Mouse (Mus musculus): Measurements from ENCODE around the gene Ano8.
A peak's percentile ranks its signal among the peaks of the same experiment; 100 is the strongest.
"Not testable (repeated sequence)": the region's sequence is repeated elsewhere in the genome, so short reads cannot be mapped to it uniquely, and the experiment has no call there.

The Ano8 gene

DNA sequence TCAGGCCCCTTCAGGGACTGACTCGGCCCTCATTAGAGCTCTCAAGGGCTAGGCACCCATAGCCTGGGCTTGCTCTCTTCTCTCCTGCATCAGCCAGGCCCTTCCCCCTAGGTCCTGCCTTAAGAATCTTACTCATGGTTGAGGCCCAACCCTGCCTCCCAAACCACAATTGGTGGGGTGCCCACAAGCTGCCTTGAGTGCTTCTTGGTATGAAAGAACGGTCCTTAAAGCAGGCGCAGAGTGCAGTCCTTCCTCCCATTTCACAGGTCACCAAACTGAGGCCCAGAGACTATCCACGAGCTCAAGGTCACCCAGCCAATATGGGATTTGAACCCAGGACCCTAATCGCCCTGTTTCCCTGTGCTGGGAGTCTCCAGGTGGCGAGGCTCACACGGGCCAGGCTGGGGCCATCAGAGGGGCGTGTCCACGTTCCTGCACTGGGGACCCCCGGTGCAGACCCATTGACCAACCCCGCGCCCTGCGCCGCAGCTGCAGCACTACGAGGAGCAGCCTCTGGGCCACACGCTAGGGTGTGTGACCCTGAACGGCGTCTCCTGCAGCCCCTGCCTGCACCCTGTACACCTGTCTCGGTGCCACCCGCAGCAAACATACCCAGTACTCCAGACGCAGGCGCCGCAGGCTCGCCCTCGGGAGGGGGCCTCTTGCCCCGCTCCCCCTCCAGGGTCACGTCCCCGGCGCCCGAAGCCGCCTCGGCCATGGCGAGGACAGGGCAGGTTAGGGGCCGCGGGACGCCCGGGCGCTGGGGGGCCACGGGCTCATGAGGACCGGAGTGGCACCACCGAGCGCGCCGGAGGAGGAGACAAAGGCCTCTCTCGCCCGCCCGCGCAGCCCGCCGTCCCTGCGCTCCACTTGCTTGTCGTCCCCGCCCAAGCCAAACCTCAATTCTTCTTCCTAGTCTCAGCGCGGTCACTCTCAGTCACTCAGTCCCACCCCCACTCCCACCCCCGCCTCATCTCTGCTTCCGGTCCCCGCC lies at the start of gene Ano8:
Gene Ano8 (minus strand): TSS at position 822 of the 994 bp plus-strand sequence.
- peak; percentile 87 for DNase-seq (ENCODE audit: extremely low spot score)

DNA sequence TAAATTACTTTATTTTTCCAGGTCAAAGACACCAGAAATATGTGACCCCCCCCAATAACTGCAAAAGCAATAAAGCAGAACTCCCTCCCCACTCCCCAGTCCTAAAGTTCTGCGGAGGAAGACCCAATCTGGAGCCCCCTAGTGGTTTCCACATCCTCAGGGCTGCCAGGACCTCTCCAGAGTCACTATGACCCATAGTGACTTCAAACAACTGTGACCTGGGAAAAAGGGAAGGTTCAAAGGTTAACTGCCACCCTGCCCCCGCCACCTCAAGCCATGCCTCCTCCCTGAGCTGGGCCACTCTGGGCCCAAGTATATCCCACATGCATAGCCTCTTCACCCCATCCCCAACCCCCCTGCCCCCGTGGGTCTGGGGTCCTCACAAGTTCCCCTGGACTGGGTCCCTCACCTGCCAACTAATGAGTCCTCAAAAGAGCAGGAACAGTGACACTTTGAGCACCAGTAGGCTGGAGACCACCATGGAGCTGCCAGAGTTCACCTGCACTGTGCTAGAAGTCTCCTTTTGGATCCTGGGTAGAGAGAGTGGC lies 48.6 kb upstream of the Ano8 start:
- no peak for DNase-seq (ENCODE audit: extremely low spot score)

DNA sequence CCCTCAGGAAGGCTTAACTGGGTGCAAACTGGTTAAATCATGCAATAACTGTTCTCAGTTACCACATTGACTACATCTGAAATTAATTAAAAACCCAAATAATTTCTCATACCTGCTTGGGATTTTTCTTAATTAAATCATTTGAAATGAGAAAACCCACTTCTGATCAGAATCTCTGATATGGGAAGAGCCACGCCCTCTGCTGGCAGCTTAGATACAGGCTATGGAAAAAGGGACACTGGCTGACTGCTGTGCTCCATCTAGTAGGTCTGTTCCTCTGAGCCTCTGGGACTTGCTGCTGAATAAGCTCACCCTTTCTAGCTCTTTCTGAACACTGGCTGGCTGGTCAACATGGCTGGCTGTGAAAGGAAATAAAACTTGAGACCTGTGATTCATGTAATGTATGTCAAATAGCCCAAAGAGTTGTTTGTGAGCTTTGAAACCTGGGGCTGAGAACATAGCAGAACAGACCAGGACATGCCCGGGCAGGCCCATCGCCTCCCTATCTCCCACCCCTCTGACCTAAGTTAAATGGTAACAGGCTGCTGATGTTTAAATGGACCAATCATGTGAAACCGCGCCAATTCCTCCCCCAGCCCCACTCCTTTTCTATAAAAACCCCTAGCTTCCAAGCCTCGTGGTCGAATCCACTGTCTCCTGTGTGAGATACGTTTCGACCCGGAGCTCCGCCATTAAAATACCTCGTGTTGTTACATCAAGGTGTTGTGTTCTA lies 45.1 kb upstream of the Ano8 start:
- DNase-seq (ENCODE audit: extremely low spot score): not testable (repeated sequence)

DNA sequence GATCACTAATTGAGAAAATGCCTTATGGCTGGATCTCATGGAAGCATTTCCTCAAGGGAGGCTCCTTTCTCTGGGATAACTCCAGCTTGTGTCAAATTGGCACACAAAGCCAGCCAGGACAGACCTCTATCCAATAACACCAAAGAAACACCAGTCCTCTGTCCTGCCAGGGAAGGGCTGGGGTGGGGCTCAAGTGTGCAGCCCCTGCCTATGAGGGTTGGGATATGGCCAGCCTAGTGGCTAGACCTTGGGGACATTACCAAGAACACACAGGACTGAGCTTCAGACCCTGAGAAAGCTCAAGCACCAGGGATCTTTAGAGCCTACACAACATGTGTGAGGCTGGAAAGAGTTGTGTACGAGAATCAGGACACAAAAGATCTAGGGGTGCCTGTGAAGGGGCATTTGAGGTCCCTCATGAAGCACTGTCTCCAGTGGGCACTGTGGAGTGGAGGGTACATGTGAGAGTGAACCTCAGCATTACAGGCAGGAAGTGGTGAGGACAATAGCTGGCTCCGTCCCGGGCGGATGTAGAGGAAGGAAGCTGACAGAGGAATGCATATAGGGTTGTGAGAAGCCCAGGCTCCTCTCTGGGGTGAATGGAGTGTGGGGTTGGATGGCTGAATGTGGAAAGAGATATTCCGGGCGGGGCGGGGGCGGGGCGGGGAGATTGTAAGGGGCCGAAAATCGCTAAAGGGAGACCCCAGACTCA lies 42.8 kb upstream of the Ano8 start:
- no peak for DNase-seq (ENCODE audit: extremely low spot score)

DNA sequence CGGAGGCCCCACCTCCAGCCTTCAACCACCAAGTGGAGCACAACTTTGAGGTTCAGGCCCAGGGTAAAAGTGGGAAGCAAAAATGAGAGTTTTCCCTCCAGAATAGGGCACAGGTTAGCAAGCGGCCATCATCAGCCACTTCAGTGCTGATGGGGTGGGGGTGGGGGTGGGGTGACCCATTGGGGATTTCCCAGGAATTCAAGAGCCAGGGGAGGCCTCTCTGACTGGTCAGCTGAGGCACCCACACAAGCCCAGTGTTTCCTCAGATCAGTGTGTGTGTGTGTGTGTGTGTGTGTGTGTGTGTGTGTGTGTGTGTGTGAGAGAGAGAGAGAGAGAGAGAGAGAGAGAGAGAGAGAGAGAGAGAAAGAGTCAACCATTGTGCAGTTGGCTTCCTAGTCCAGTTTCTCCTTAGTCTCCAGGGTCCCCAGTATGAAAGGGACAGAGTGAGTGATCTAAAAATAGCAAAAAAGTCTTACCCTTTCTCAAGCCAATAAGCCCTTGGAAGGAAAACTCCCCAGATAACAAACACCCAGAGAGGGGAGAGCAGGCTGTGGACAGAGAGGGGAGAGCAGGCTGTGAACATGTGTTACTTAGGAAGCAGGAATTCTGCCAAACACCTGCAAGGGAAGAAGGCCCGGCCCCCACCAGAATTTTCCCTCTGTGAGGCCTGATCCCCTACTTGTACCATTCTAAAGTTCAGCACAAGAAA lies 41.6 kb upstream of the Ano8 start:
- no peak for DNase-seq (ENCODE audit: extremely low spot score)

DNA sequence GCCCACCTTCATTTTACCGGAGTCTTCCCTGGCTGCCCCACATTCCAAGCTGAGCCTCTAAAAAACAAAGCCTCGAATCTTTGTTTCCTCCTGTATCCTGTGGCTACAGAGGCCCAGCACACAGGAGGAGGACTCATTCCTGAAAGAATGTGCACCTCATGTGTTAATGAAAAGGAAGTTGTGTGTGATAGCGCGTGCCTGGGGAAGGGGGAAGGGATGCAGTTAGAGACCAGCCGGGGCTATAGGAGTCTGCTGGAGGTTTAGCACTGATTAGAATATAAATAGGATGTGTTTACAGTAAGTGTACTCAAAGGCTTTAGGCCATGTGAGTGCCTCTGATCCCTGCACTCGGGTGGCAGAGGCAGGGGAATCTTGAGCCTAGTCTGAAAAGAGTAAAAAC lies 40.5 kb upstream of the Ano8 start:
- DNase-seq (ENCODE audit: extremely low spot score): no peak

DNA sequence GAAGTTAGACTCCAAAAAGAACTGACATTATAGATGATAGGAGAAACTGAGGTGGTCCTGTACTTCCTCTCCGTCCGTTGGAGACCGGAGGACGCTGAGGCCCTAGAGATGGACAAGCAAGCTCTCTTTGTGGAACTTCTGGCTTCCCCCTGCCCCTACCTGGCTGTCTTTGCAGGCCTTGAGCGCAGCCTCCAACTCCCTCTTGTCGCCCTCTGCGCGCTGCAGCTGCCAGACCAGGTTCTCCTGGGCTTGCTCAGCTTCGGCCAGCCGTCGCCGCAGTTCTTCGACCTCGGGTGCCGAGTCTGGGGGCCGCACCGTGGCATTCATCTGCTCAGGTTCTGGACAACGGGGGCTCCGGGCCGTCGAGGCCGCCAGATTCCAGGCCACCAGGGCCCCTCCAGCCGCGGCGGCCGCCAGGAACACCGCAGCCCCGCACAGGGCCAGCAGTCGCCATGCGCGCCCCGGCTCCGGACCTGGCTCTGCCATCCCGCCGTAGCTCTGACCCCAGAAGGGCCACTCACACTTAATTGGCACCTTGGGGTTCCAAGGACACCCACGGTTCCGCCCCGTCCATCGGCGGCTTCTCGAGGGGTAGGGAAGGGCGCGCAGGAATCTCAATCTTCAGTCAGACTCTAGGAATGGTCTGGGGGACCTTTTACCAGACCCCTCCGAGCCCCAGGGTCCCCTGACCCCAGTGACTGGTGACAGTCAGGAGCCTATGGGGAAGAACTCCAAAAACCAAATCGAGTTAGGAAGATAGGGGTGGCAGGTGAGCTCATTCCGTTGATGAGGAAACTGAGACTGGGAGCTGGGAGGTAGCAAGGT lies 39.7 kb upstream of the Ano8 start, which contains the start of gene Ccdc194:
Gene Ccdc194 (minus strand): TSS at position 486 of the 825 bp plus-strand sequence.
- DNase-seq (ENCODE audit: extremely low spot score): no peak

DNA sequence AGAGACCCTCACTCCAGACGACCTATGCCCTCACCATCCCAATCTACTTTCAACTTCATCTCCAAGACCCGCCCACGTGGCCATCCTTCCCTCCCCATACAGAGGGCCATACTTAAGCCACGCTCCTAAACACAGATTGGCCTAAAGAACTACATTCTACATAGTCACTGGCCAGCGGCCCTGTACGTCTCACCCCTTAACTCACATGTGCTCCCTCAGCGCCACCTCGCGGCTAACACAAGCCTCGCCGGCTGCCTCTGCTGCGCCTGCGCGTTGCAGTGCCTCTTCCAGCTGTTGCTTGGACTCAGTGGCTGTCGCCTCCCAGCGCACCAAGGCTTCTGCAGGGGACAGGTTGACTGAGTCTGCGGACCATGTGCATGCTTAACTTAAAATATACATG lies 35.9 kb upstream of the Ano8 start:
- peak; percentile 92 for DNase-seq (ENCODE audit: extremely low spot score)

DNA sequence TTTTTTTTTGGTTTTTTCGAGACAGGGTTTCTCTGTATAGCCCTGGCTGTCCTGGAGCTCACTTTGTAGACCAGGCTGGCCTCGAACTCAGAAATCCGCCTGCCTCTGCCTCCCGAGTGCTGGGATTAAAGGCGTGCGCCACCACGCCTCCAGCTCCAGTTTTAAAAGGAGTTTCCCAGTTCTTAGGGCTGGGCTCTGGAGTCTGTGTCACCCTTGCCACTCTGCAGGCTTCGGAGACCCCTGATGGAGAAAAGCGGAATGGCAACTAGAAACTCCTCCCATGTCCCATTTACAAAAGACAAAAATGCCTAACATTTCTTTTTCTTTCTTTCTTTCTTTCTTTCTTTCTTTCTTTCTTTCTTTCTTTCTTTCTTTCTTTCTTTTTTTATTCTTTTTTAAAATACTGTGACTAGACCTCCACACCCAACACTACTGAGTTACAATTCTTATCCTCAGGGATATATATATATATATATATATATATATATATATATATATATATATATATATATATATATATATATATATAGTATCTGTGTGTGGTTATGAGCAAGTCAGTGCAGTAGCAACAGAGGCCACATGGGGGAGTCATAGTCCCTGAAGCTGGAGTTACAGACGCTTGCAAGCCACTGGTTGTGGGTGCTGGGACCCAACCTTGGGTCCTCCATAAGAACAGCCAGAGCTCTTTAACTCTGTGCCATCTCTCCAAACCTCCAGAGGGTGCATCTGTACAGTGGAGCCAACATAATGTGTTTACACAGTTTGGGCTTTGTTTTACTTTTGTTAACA lies 33.5 kb upstream of the Ano8 start:
- DNase-seq (ENCODE audit: extremely low spot score): peak; percentile 66

DNA sequence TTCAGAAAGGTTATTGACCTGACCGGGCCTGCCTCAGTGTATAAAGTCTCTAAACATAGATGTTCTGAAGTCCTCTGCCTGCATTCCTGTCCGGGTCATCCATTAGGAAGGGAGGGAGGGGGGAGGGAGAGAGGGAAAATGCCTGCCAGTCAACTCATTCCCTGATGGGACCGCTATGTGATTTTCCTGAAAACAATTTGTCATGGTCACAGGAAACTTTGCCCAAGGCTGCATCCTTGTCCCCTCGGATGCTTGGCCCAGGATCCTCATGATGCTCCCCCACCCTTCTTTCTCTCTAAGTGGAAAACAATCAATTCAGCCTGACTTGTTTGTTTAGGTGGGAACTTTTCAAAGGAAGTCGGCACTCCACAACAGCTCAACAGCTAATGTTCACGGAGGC lies 31.0 kb upstream of the Ano8 start:
- DNase-seq (ENCODE audit: extremely low spot score): peak; percentile 59

DNA sequence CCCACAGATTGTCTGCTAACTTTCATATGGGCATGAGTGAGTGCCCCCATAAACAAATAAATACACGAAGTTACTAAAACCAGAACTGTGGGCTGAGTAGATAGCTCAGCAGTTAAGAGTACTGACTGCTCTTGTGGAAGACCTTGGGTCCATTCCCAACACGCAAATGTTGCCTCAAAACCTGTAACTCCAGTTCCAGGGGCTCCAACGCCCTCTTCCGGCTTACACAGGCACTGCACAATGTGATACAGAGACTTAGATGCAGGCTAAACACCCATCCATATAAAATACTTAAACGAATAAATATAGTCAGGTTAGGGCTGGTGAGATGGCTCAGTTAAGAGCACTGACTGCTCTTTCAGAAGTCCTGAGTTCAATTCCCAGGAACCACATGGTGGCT lies 29.3 kb upstream of the Ano8 start:
- no peak for DNase-seq (ENCODE audit: extremely low spot score)

DNA sequence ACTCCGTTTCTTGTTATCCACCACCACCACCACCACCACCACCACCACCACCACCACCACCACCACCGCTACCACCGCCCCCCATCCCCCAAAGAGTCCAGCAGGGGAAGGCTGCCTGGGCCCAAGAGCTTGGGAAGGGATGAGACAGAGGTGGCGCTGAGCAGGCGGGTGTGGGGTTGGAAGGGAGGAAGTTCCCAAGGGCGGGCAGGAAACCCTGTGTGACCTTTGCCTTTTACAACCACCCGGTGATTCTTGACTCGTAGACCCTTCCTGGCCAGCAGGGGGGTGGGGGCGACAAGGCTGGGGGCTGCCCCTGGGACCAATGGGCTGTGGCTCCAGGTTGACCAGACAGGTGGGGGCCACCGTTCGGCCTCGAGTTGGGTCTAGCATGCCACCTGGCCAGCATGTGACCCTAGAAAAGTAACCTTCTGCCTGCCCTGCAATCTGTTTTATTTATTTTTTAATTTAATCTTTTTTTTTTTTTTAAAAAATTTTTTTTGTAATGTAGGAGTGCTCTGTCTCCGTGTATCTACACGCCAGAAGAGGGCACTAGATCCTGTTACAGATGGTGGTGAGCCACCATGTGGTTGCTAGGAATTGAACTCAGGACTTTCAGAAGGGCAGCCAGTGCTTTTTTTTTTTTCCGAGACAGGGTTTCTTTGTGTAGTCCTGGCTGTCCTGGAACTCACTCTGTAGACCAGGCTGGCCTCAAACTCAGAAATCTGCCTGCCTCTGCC lies 27.4 kb upstream of the Ano8 start:
- DNase-seq (ENCODE audit: extremely low spot score): no peak

DNA sequence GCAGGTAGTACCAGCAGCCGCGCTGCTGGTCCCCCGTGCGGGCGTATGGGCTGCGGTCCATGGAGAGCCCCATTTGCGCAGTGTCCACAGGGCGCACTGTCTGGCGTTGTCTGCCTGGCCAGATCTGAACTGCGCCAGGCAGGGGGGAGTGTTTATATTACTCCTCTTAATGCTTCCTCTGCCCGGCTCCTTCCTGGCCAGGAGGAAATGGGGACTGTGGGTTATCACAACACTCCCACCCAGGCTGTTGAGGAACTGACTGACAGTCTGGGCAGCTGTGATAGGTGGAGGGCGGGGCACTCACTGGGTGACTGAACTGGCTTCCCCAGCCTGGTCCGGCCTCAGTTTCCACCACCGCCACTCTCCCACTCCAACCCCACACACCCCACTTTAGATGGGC lies 25.9 kb upstream of the Ano8 start, which contains the start of gene Plvap:
Gene Plvap (minus strand): TSS at position 109 of the 400 bp plus-strand sequence.
- DNase-seq (ENCODE audit: extremely low spot score): no peak

DNA sequence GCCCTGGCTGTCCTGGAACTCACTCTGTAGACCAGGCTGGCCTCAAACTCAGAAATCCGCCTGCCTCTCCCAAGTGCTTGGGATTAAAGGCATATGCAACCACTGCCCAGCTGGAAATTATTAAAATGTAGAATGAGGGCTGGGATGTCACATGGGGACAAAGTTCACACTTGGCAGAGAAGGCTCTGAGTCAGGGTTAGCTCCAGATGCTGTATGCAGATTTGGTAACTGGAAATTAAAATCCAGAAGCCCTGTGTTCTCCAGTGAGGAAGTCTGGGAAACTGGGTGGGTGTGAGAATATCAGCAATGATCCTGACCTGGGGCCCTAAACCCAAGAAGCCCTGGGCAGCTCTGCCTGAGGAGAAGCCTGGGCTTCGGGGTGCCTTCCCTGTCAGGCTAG lies 23.6 kb upstream of the Ano8 start:
- no peak for DNase-seq (ENCODE audit: extremely low spot score)

DNA sequence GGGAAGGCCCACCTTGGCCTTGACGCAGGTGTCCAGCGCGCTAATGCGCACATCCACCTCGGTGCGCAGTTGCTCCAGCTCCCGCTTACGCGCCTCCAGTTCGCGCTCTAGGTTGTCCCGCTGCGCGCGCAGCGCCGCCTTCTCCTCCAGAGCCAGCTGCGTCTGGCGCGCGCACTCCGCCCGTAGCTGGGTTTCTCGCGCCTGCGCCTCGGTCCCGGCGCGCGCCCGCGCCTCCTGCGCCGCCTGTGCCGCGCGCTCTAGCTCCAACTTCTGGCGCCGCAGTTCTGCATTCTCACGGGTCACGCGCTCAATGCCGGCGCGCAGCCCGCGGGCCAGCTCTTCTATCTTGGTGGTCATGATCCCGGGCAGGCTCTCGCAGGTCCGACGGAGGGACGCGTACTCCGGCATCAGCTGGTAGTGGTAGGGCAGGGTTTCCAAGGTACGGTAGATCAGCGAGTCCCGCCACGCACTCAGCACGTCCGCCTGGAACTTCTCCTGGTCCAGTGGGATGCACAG lies 21.9 kb upstream of the Ano8 start:
- DNase-seq (ENCODE audit: extremely low spot score): peak; percentile 81

DNA sequence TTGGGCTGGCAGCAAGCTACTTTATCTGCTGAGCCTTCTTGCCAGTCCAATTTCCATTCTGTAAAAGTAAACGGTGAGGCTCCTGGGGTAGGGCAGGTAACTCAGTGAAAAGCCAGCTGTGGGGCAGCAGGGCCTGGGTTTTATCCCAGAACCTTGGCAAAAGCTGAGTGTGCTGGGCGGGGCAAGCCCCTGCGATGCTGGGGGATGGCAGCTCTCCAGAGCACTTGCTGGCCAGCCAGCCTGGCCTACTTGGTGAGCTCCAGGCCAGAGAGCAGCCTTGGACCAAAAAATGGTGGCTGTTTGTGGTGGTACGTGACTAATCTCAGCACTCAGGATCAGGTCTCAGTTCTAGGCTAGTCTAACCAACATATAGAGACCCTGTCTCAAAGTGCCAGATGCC lies 20.2 kb upstream of the Ano8 start:
- no peak for DNase-seq (ENCODE audit: extremely low spot score)

DNA sequence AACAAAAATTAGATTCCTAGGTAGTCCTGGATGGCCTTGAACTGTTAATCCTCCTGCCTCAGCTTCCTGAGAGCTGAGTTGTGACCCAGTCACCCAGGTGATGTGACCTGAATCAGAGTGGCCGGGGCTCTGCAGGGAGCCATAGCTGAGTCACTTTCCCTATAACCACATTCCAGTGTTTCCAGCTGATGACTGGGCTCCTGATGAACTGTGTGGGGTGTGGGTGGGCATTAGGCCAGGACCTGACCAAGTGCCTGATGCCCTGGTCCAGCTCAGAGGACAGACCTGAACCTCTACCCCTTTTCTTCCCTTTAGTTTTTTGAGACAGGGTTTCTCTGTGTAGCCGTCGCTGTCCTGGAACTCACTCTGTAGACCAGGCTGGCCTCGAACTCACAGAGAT lies 19.6 kb upstream of the Ano8 start:
- no peak for DNase-seq (ENCODE audit: extremely low spot score)

DNA sequence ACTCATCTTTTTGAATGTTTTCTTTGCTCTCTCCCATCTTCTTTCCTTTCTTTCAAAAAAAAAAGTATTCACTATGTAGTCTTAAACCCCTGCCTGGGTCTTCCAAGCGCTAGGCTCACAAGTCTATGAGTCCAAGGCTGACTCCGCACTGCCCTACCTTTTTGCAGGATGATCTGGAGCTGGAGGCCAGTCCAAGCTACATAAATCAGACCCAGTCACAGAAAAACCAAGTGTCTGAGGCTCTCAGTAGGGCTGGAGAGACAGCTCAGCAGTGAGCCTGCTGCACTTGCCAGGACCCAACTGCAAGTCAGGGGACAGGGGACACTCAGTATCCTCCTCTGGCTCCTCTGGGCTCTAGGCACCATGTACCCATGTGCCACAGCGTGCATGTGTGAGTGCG lies 18.6 kb upstream of the Ano8 start:
- DNase-seq (ENCODE audit: extremely low spot score): no peak

All from embryo, embryonic 9.5 days (tissue).